Mouse (Mus musculus): ENCODE measurements around the gene Chd8. TPM values are rescaled to one million over a fixed set of nuclear protein-coding genes. Genes with fewer than 3 reads are reported as not detected.

Gene Chd8
- polyA plus RNA-seq, 1 experiment from 2014 or later: 42.4 TPM

DNA sequence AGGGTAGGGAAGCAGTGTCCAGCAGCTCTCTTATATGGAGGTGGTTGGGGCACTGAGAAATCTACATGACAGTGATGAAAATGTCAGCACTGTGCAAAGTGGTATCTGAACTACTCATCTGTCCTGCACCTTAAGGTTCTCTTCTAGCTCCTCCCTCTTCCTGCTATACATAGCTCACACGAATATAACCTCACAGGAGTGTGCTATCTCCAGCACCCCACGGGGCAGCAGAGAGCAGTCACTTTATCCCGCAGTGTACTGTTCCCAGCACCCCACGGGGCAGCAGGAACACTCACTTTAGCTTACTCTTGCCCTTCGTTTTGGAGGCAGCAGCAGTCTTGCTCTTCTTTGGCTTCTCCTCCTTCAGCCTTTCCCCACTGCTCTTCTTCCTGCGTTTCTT lies 25.3 kb downstream of the Chd8 start:
- Histone ChIP-seq H3K27me3 (replicated peaks; ENCODE audit: control insufficient read depth, insufficient read depth, low read length) (no peaks in the 10 kb centered on the region), H3K9me3 (ENCODE audit: control insufficient read depth, low read length) (no peaks in the 10 kb centered on the region), H3K4me2 (ENCODE audit: low read length) (no peak overlapping the region), H3K27ac (ENCODE audit: low read length) (no peak overlapping the region), H3K36me3 (ENCODE audit: control insufficient read depth, insufficient read depth) (peaks cover 60% of the 10 kb centered on the region), H3K4me1 (replicated peaks; ENCODE audit: control insufficient read depth, insufficient read depth, low read length) (no peaks in the 10 kb centered on the region), H3K4me3 (replicated peaks; ENCODE audit: low read length) (no peak overlapping the region), H3K9ac (replicated peaks; ENCODE audit: low read depth, low read length) (no peak overlapping the region)
- WGBS: 91% methylated on average over 6 of the region's 6 CpGs
- ATAC-seq: no peak

DNA sequence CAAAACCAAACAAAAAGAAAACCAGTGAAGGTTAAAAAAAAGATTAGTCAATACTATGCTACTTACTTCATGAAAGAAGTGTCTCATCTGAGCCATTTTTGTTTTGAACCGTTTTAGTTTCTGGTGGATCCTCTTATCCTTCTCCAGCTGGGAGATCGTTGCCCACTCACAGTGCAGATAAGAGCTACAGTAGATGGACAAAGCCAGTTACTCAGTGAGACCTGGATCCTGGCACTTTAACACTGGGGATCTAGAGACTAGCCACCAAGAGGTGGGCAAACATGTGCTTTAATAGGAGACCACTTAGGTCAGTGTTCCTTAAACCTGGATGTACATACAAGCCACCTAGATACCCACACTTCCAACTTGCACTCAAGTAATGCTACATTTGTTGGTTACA lies 31.6 kb downstream of the Chd8 start:
- H3K27ac ChIP-seq (ENCODE audit: low read length): no peak overlapping the region
- no peaks in the 10 kb centered on the region for H3K4me1 ChIP-seq (replicated peaks; ENCODE audit: control insufficient read depth, insufficient read depth, low read length)
- no peak for ATAC-seq
- no peaks in the 10 kb centered on the region for H3K27me3 ChIP-seq (replicated peaks; ENCODE audit: control insufficient read depth, insufficient read depth, low read length)
- H3K36me3 ChIP-seq (ENCODE audit: control insufficient read depth, insufficient read depth): peaks cover 56% of the 10 kb centered on the region
- H3K9me3 ChIP-seq (ENCODE audit: control insufficient read depth, low read length): no peaks in the 10 kb centered on the region
- H3K4me3 ChIP-seq (replicated peaks; ENCODE audit: low read length): no peak overlapping the region
- WGBS: 94% methylated on average over 2 of the region's 2 CpGs
- H3K4me2 ChIP-seq (ENCODE audit: low read length): no peak overlapping the region
- no peak overlapping the region for H3K9ac ChIP-seq (replicated peaks; ENCODE audit: low read depth, low read length)

DNA sequence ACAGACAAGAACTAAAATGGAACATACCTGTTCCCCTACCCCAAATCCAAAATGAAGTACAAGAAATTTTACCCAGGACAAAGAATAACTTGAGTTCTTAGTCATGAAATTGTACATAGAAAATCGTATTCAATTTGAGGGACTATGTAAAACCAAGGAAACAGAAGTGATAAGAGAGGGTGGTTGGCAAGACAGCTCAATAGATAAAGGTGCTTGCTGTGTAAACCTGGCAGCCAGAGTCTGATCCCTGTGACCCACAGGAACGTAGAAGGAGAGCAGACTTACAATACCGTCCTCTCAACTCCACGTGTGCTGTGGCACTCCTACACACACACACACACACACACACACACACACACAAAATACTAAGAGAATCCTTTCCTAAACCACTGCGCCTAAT lies 40.3 kb downstream of the Chd8 start:
- WGBS: 94% methylated on average over 5 of the region's 5 CpGs
- Histone ChIP-seq H3K9ac (replicated peaks; ENCODE audit: low read depth, low read length) (no peak overlapping the region), H3K4me2 (ENCODE audit: low read length) (no peak overlapping the region), H3K27ac (ENCODE audit: low read length) (no peak overlapping the region), H3K9me3 (ENCODE audit: control insufficient read depth, low read length) (no peaks in the 10 kb centered on the region), H3K36me3 (ENCODE audit: control insufficient read depth, insufficient read depth) (peaks cover 73% of the 10 kb centered on the region), H3K4me1 (replicated peaks; ENCODE audit: control insufficient read depth, insufficient read depth, low read length) (no peaks in the 10 kb centered on the region), H3K4me3 (replicated peaks; ENCODE audit: low read length) (no peak overlapping the region), H3K27me3 (replicated peaks; ENCODE audit: control insufficient read depth, insufficient read depth, low read length) (no peaks in the 10 kb centered on the region)
- no peak for ATAC-seq

DNA sequence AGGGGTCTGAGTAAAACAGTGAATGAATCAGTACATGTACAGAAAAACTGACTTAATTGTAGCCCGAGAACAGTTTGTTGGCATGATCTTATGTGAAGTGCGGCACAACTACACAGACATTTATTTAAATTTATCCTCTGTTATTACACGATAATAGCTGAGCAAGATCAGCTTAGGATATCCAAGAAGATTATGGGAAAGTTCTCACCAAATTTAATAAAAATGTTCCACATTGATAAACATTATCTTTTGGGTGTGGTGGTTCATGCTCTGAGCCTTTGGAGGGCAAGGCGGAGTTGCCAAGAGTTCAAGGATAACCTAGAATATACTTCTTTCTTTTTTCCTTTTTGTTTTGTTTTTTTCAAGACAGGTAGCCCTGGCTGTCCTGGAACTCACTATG lies 58.2 kb downstream of the Chd8 start:
- Histone ChIP-seq H3K36me3 (ENCODE audit: control insufficient read depth, insufficient read depth) (peaks cover 24% of the 10 kb centered on the region), H3K4me3 (replicated peaks; ENCODE audit: low read length) (no peak overlapping the region), H3K9ac (replicated peaks; ENCODE audit: low read depth, low read length) (no peak overlapping the region), H3K27ac (ENCODE audit: low read length) (no peak overlapping the region), H3K4me2 (ENCODE audit: low read length) (no peak overlapping the region), H3K4me1 (replicated peaks; ENCODE audit: control insufficient read depth, insufficient read depth, low read length) (peaks cover 13% of the 10 kb centered on the region), H3K27me3 (replicated peaks; ENCODE audit: control insufficient read depth, insufficient read depth, low read length) (no peaks in the 10 kb centered on the region), H3K9me3 (ENCODE audit: control insufficient read depth, low read length) (no peaks in the 10 kb centered on the region)
- WGBS: 95% methylated on average over 4 of the region's 4 CpGs
- no peak for ATAC-seq

DNA sequence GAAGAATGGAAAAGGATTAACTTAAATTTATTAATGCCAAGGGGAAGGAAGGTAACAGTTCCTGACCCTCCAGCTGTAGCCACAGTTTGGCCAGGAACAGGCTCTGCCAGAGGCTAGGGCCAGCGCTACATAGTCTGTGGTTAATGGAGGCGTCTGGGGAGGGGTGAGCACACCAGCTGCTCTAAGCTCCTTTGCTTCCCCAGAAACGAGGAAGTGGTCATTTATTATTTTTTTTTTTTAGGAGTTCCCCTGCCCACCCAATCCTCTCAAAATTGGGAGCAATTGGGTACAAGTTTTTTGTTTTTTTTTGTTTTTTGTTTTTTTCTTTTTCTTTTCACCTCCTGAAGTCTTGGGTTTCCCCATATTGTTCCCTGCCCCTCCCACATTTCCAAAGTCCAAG lies 59.4 kb downstream of the Chd8 start:
- Histone ChIP-seq H3K4me1 (replicated peaks; ENCODE audit: control insufficient read depth, insufficient read depth, low read length) (peaks cover 13% of the 10 kb centered on the region), H3K36me3 (ENCODE audit: control insufficient read depth, insufficient read depth) (peaks cover 16% of the 10 kb centered on the region), H3K9me3 (ENCODE audit: control insufficient read depth, low read length) (no peaks in the 10 kb centered on the region), H3K27ac (ENCODE audit: low read length) (no peak overlapping the region), H3K4me2 (ENCODE audit: low read length) (peak overlapping the region; percentile 16; the same call in 1 of the 2 replicates), H3K27me3 (replicated peaks; ENCODE audit: control insufficient read depth, insufficient read depth, low read length) (no peaks in the 10 kb centered on the region), H3K9ac (replicated peaks; ENCODE audit: low read depth, low read length) (no peak overlapping the region), H3K4me3 (replicated peaks; ENCODE audit: low read length) (no peak overlapping the region)
- WGBS: 19% methylated on average over 3 of the region's 3 CpGs
- ATAC-seq: no peak

DNA sequence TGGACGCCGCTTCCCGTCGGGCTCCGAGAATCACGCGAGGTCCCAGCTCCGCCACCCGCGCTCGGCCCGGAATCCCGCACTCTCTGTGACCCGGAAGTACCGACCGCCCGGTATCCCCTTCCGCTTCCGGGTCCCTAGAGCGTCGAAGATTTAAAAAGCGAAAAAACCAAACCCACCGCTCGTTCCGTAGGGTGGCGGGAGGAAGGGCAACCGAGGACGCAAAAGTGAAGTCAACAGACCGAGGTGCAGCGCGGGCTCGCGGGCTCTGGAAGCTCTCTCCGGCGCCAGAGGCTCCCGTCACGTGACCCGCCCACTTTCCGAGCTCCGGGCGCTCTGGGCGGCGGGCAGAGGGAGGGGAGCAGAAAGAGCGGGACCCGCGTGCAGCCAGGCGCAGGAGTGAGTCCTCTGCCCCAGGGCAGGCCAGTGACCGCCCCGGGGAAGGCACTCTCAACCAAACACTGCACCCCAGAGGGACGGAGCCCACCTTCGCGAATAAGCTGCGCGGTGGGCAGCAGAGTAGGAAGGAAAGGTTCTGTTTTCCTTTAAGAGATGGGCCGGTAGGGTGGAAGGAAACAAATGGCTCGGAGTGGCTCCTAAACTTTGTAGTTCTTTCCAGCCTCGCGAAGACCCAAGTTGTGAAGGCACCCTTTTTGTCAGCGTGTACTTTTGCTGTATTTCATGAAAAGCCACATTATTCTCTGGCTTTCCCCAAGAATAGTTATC lies 60.3 kb downstream of the Chd8 start, which contains the start of gene Supt16:
Gene Supt16, minus strand, starts transcription at position 261 of the 723 bp plus-strand sequence.
- 0% methylated on average over 58 of the region's 59 CpGs for WGBS
- peaks cover 13% of the 10 kb centered on the region for H3K4me1 ChIP-seq (replicated peaks; ENCODE audit: control insufficient read depth, insufficient read depth, low read length)
- H3K36me3 ChIP-seq (ENCODE audit: control insufficient read depth, insufficient read depth): peaks cover 15% of the 10 kb centered on the region
- ATAC-seq: peak; percentile 97
- no peaks in the 10 kb centered on the region for H3K27me3 ChIP-seq (replicated peaks; ENCODE audit: control insufficient read depth, insufficient read depth, low read length)
- peak within 1 kb of the TSS; percentile 99 for H3K4me3 ChIP-seq (replicated peaks; ENCODE audit: low read length)
- H3K27ac ChIP-seq (ENCODE audit: low read length): peak within 1 kb of the TSS; percentile 93
- H3K9ac ChIP-seq (replicated peaks; ENCODE audit: low read depth, low read length): peak within 1 kb of the TSS; percentile 95
- H3K9me3 ChIP-seq (ENCODE audit: control insufficient read depth, low read length): no peaks in the 10 kb centered on the region
- peak within 1 kb of the TSS; percentile 93 for H3K4me2 ChIP-seq (ENCODE audit: low read length)

DNA sequence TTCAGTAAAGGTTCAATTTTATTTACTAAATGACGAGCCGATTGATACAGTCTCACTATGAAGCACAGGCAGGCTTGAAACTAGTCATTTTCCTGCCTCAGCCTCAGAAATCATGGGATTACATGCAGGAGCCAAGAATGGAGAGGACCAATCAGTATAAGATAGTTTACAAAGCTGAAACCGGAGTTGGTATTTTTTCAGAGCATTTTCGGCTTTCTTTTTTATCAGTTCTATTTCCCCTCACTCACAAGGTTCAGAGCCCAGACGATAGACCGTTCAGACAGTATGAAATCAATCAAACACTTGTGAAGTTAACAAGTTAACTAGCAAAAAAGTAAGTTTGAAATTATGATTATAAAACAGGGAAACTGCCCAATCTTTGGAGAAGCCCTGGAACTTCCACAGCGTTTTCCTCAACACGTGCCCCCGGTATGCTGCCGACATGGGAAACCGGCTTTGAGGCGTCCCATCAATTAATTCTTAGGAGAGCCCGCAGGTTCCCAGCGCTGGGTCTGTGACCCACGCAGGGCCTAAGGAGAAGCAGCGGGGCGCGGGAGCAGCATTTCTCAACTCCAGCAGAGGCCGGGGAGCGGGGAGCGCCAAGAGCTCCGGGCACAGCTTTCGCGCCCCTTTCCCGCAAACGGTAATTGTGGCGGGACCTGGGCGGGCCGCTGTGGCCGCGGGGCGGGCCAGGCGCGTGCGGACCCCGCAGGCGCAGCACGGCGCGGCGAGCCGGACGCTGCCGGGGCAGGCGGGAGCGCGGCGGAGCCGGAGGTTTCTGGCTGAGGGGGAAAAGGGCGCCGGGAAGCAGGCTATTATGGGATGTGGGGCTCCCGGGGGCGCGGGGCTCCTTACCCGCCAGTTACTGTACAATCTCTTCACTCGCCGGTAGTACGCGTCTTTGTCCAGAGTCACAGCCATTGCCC lies 61.1 kb downstream of the Chd8 start:
- Histone ChIP-seq H3K36me3 (ENCODE audit: control insufficient read depth, insufficient read depth) (peaks cover 11% of the 10 kb centered on the region; the same call in 1 of the 2 replicates), H3K27ac (ENCODE audit: low read length) (peak overlapping the region; percentile 93), H3K4me3 (replicated peaks; ENCODE audit: low read length) (peak overlapping the region; percentile 99), H3K9ac (replicated peaks; ENCODE audit: low read depth, low read length) (peak overlapping the region; percentile 95), H3K27me3 (replicated peaks; ENCODE audit: control insufficient read depth, insufficient read depth, low read length) (no peaks in the 10 kb centered on the region), H3K4me2 (ENCODE audit: low read length) (peak overlapping the region; percentile 93), H3K9me3 (ENCODE audit: control insufficient read depth, low read length) (no peaks in the 10 kb centered on the region), H3K4me1 (replicated peaks; ENCODE audit: control insufficient read depth, insufficient read depth, low read length) (peaks cover 13% of the 10 kb centered on the region)
- peak; percentile 27; the same call in 1 of the 2 replicates for ATAC-seq
- WGBS: 1% methylated on average over 48 of the region's 59 CpGs

DNA sequence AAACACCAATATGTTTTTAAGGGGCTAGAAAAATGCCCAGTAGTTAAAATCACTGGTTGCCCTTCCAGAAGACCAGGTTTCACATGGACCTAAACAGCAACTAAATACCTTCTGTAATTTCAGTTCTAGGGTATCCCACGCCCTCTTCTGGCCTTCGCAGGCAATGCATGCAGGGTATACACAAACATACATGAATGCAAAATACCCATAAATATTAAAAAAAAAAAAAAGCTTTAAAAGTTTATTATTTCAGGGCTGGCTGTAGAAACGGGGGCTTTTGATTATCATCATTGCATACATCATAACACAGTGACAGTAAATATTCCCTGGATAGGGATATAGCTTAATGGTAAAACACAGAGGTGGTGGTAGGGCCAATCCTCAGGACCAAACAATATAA lies 61.9 kb downstream of the Chd8 start:
- Histone ChIP-seq H3K9ac (replicated peaks; ENCODE audit: low read depth, low read length) (no peak overlapping the region), H3K9me3 (ENCODE audit: control insufficient read depth, low read length) (no peaks in the 10 kb centered on the region), H3K4me3 (replicated peaks; ENCODE audit: low read length) (peak overlapping the region; percentile 99), H3K27me3 (replicated peaks; ENCODE audit: control insufficient read depth, insufficient read depth, low read length) (no peaks in the 10 kb centered on the region), H3K4me1 (replicated peaks; ENCODE audit: control insufficient read depth, insufficient read depth, low read length) (peaks cover 13% of the 10 kb centered on the region), H3K27ac (ENCODE audit: low read length) (no peak overlapping the region), H3K4me2 (ENCODE audit: low read length) (peak overlapping the region; percentile 93), H3K36me3 (ENCODE audit: control insufficient read depth, insufficient read depth) (peaks cover 11% of the 10 kb centered on the region; the same call in 1 of the 2 replicates)
- ATAC-seq: no peak
- 16% methylated on average over 3 of the region's 3 CpGs for WGBS

DNA sequence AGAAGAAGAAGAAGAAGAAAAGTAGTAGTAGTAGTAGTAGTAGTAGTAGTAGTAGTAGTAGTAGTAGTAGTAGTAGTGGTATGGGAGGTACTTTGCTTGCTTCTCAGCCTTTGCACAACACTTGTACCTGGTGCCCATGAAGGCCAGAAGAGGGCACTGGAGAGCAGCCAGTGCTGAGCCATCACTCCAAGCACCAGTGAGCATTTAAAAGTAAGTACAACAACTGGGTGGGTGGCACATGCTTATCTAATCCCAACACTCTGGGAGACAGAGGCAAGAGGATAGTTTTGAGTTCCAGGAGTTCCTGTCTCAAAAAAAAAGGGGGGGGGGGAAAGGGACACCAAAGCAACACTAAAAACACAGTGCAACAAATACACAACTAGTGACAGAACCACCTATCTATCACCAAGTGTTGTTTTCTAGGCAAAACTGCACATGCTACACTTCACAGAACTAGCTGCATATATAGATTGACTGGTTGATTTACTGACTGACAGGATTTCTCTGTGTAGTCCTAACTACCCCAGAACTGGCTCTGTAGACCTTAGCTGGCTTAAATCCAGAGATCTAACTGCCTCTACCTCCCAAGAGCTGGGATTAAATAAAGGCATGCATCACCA lies 66.7 kb downstream of the Chd8 start:
- no peaks in the 10 kb centered on the region for H3K9me3 ChIP-seq (ENCODE audit: control insufficient read depth, low read length)
- no peak overlapping the region for H3K4me2 ChIP-seq (ENCODE audit: low read length)
- peaks cover 2% of the 10 kb centered on the region; the same call in 1 of the 2 replicates for H3K36me3 ChIP-seq (ENCODE audit: control insufficient read depth, insufficient read depth)
- H3K4me1 ChIP-seq (replicated peaks; ENCODE audit: control insufficient read depth, insufficient read depth, low read length): peaks cover 5% of the 10 kb centered on the region
- no peak overlapping the region for H3K4me3 ChIP-seq (replicated peaks; ENCODE audit: low read length)
- no peak overlapping the region for H3K9ac ChIP-seq (replicated peaks; ENCODE audit: low read depth, low read length)
- ATAC-seq: no peak
- H3K27ac ChIP-seq (ENCODE audit: low read length): no peak overlapping the region
- H3K27me3 ChIP-seq (replicated peaks; ENCODE audit: control insufficient read depth, insufficient read depth, low read length): no peaks in the 10 kb centered on the region
